Mouse (Mus musculus) left cerebral cortex, postnatal 4 days (tissue): ENCODE data around the gene Ttc39a. TPM values are rescaled to one million over a fixed set of nuclear protein-coding genes. Genes with fewer than 3 reads are reported as not detected.
"Not testable (repeated sequence)": the region's sequence is repeated elsewhere in the genome, so short reads cannot be mapped to it uniquely, and the experiment has no call there.

ENCODE experiments used
- DNase-seq: peaks from one replicate; pipeline ENCODE4 v3.0.0-alpha.2; 2022
- intact Hi-C: fragments of 180-260 bp; cut with DNase I; formaldehyde crosslinking; loops from one replicate; pipeline ENCODE4 v1.15.1; 2025
- total RNA-seq, 2 experiments: library from RNA; stranded (reverse); gene quantifications; 2 replicates each; pipeline ENCODE4 v1.2.3; 2021

The Ttc39a gene
- total RNA-seq = 1 to 10 TPM; 1.4 to 1.6 TPM

GRCm38 (mm10) chr4:109406486-109407175 is at the start of gene Ttc39a:
Gene Ttc39a (plus strand): TSS chr4:109406623.
- peak; percentile 40 for DNase-seq
- intact Hi-C loops = no loop called here

DNA sequence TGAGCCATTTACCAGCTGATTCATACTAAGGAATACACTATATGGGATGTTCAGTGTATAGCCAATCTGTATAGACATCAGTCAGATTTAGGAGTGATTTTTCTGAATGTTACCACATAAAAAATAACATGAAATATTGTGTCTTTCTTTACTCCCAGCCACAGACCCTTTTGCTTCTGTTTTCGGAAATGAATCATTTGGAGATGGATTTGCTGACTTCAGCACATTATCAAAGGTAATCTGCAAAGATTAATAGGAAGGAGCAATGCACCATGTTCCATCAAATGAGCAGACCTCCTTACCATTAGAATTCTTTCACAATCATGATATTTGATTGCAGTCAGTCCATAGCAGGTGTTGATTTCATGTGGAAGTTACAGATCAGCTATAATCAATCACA is 28.3 kb upstream of the Ttc39a start:
- no peak for DNase-seq
- intact Hi-C loops = no loop called here

- DNase-seq = no peak
- intact Hi-C loops = no loop called here
Observed at GRCm38 (mm10) chr4:109382457-109382856, 24.0 kb upstream of the Ttc39a start.

- intact Hi-C loops = no loop called here
- no peak for DNase-seq
Observed at GRCm38 (mm10) chr4:109385599-109385998, 20.8 kb upstream of the Ttc39a start.

DNA sequence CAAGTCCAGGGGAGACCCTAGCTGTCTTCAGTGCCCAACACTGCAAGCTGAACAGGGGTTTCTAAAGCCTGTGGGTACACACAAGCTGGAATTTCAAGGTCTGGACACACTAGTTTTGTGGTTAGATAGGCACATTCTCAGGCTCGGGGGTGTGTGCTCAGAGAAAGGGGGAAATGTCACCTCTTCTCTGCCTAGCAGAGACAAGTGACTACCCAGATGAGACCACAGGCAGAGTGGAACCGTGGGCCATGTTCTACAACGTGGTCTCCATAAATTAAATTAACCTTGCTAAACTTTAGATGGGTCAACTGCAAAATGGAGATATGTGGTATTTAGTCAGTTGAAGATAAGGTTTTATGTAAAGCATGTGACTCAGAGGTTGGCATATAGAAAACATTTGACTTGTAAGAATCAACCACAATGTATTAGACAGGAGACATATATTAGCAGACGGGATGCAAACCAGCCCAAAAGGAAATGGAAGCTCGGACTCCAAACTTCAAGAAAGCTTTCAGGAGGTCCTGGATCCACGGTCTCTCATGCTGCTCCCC is 13.1 kb upstream of the Ttc39a start:
- DNase-seq = no peak
- intact Hi-C loops = no loop called here

- DNase-seq = no peak
- intact Hi-C loops = no loop called here
Observed at GRCm38 (mm10) chr4:109393902-109394301, 12.5 kb upstream of the Ttc39a start.

DNA sequence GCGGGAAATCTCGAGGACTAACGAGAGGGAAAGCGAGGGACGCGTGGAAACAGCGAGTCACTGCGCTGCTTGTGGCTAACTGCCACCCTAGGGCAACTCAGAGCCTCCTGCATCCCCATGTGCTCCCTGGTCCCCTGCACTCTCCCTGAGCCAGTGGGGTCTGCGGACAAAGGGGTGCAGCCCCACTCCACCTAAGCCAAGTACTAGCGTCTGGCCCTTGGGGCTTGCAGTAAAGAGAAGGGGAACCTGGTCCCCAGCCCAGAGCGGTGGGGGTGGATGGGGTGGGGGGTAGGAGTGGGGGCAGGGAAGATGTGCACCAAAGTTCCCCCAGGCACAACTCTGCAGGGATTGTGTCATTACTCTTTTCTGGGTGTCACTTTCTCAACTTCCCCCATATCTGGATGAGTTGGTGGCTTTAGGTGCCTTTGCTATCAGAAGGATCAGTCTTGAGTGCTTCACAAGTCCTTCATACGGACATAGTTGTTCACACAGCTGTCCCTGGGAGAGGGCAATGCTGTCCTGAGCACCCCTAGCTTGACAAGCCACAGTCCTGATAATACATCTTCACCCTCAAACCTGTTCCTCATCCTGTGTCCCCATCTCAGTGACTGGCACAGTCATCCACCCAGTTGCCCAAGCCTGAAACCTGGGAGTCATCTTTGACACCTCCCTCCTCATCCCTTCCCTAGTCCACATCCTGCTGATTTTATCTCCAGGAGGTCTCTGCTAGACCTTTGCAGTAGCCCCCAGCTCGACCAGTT is 11.9 kb upstream of the Ttc39a start:
- DNase-seq = no peak
- intact Hi-C loops = no loop called here

DNA sequence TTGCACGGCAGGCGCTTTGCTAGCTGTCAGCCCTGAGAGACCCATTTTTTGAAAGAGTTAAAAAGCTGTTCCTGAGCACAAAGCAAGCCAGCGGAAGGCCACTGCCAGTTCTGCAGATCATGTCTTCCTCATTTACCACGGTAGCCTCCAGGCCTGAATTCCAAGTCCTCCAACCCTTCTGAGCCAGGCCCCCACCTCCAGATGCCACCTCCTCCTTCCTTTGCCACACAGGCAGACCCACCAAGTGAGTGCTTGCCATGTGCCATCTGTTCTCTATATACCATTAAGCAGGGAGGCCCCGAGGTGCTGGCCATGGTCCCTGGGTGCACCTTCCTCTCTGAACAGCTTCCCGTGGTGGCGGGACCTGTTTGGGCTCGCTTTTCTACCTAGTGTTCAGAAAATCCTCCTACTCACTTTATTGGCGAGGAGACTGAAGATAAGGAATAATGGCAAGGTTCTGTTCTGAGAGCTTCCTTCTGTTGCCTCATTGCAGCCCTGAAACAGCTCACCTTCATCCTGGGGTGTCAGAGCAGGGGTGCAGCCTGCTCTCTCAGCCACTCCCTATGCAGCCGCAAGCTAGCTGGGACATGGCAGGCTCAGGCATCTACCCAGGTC is 6.0 kb upstream of the Ttc39a start:
- DNase-seq = peak; percentile 32
- intact Hi-C loops = no loop called here

DNA sequence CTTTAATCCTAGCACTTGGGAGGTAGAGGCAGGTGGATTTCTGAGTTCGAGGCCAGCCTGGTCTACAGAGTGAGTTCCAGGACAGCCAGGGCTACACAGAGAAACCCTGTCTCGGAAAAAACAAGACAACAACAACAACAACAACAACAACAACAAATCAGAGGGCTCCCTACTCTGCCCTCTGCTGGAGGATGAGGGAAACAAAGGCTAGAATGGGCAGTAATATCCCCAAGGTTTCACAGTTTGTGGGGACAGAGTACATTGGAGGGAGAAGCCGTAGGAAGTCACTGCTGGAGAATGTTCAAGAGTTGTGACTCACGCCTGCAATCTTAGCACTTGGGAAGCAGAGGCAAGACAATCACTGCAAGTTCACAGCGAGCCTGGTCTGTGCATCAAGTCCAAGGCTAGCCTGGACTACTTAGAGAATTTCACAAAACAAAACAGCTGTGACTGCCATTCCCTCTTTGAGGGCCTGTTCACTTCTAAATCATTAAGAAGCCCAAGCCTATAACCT is 5.2 kb upstream of the Ttc39a start:
- DNase-seq = no peak
- intact Hi-C loops = no loop called here

GRCm38 (mm10) chr4:109404908-109405307 is 1.5 kb upstream of the Ttc39a start:
- intact Hi-C loops, DNase-seq: not testable (repeated sequence)

DNA sequence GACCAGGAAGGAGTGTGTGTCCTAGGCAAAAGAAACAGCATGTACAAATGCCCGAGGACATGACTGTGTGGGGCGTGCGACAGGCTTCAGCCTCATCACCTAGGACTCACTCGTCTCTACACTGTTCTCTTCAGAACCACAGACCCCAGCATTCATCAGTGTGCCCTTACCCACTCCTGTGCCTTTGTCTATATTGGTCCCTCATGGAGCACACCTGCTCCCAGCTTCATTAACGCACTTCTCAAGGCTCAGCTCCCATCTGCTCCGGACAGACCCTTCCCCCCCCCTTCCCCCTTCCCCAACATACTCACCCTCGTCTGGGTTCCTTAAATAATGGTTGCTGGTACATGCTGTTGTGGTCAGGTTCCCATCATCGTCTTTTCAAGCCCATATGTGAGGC is 1.0 kb upstream of the Ttc39a start:
- DNase-seq = no peak
- intact Hi-C loops = no loop called here

GRCm38 (mm10) chr4:109406054-109406485 is 353 bp upstream of the Ttc39a start:
- peak; percentile 61 for DNase-seq
- intact Hi-C loops = no loop called here

DNA sequence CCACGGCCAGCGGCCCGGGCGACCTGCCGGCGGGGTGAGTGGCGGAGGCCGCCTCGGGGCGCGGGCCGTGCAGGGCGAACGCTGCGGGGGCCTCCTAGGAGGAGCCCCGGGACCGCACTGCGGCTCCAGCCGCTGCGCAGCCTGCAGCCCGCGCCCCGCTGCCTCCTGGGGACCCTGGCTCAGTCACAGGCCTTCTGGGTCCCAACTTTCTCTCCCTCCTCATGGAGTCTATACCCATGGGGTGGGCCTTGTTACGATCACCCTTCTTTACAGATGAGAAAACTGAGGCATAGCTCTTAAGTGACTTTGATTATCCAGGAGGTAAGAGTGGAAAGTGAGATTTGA is 725 bp downstream of the Ttc39a start:
- intact Hi-C loops = no loop called here
- no peak for DNase-seq

- DNase-seq = peak; percentile 23
- intact Hi-C loops = no loop called here
Observed at GRCm38 (mm10) chr4:109407701-109408485, 1.5 kb downstream of the Ttc39a start.

- no peak for DNase-seq
- intact Hi-C loops = no loop called here
Observed at GRCm38 (mm10) chr4:109410681-109411376, 4.4 kb downstream of the Ttc39a start.

DNA sequence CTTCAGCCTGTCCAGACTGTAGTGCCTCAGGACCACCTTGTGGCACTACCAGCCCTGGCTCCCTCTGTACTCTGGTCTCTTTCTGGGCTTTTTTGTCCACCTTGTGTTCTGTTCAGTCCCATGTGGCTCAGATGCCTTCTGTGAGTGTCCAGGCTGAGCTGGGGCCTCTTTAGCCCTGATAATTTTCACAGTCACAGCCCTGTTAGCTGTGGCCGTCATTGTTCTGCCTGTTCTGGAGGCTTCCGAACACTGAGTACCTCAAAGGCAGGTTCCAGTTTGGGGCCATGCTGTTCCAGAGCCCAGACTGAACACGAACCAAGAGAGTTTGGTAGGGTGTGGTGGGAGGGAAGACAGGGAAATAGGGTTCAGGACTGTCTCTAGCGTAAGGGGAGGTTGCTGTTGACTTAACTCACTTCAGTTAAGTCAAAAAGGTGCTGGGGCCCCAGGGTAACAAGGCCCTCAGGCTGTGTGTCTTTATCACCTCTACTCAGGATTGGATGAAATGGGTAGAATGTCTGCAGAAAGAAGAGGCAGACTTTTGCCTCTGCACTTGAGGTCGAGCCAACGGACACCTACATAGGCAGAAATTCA is 5.0 kb downstream of the Ttc39a start:
- intact Hi-C loops = no loop called here
- DNase-seq = no peak

- no peak for DNase-seq
- intact Hi-C loops = no loop called here
Observed at GRCm38 (mm10) chr4:109412233-109412632, 5.8 kb downstream of the Ttc39a start.

GRCm38 (mm10) chr4:109417998-109418397 is 11.6 kb downstream of the Ttc39a start:
- no peak for DNase-seq
- intact Hi-C loops = no loop called here

GRCm38 (mm10) chr4:109419017-109419416 is 12.6 kb downstream of the Ttc39a start:
- DNase-seq = no peak
- intact Hi-C loops = no loop called here

DNA sequence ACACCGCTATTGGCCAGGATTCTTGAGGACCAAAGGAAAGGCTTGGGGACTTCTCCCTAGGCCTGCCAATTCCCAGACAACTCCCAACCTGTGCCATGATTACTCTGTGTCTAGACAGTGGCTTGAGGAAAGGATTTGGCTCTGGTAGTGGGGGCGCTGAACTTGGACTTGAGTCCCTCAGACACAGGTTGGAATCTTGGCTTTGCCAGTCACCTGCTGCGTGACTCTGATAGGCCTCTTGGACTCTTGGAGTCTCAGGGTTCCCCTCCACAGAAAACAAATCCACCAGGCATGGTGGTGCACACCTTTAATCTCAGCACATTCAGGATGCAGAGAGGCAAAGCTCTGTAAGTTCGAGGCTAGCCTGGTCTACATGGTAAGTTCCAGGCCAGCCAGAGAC is 13.1 kb downstream of the Ttc39a start:
- intact Hi-C loops = no loop called here

More for the DNA sequence above, 13.1 kb downstream of the Ttc39a start:
- no peak for DNase-seq
